Mouse (Mus musculus): ENCODE results near the gene Myo18b.

DNA sequence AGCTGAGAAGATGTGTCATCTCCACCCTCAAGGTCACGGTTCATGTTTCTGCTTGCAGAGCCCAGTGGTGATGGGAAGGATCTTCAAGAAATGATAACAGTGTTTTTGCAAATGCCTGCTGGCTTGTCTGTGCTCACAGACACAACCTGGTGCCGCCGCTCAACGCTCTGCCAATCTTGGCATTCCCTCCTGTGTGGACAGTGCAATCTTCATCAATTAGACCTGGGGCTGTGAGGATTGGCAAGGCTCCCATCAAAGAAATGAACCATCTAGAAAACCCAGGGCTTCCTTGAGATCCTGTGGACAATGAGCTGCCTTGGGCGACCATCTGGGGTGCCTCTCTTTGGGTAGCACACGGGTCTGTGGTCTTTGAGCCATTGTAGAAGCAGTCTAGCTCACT is 109.4 kb downstream of the Myo18b start:
- TF ChIP-seq POLR2A (IDR thresholded peaks at IDR 0.05; ENCODE audit: control insufficient read depth, low read depth, low read length) (no peak), CTCF (IDR thresholded peaks at IDR 0.05; ENCODE audit: control insufficient read depth, insufficient read depth, insufficient replicate concordance, low read depth, low read length) (no peak)
